ENCODE assay signal across 8 mouse cellular contexts in genomic region chr17:86962297-86962893, GRCm38 (mm10). TPM values are rescaled to one million over a fixed set of nuclear protein-coding genes. Genes with fewer than 3 reads are reported as not detected.
DNase-seq lines count a peak whose midpoint lies in the region; ATAC-seq lines count a peak whose summit lies in the region.

No protein-coding gene starts in this region.

- no peaks in the 10 kb centered on the region for H3K27me3 ChIP-seq in heart, embryonic 14.5 days (ENCODE audit: control insufficient read depth, insufficient read depth, low read length)
- peaks cover 39% of the 10 kb centered on the region for H3K27me3 ChIP-seq in liver, embryonic 12.5 days (replicated peaks)
- H3K27me3 ChIP-seq in stomach, embryonic 14.5 days (ENCODE audit: control insufficient read depth, insufficient read depth, low read length): no peaks in the 10 kb centered on the region

- H3K36me3 ChIP-seq in heart, embryonic 14.5 days (ENCODE audit: control insufficient read depth, insufficient read depth, low read length): peaks cover 17% of the 10 kb centered on the region
- no peaks in the 10 kb centered on the region for H3K36me3 ChIP-seq in liver, embryonic 12.5 days
- no peaks in the 10 kb centered on the region for H3K36me3 ChIP-seq in stomach, embryonic 14.5 days (ENCODE audit: control insufficient read depth, insufficient read depth, low read length)

- WGBS in heart, embryonic 14.5 days: under 1% methylated on average over 24 of the region's 24 CpGs
- 2% methylated on average over 24 of the region's 24 CpGs for WGBS in liver, embryonic 12.5 days (ENCODE audit: insufficient replicate concordance)
- WGBS in stomach, embryonic 14.5 days: under 1% methylated on average over 24 of the region's 24 CpGs

- peak overlapping the region; percentile 84 to 97 for H3K27ac ChIP-seq in heart, embryonic 14.5 days (replicated peaks in 1 of 2; ENCODE audit: control insufficient read depth in 1 of 2, insufficient read depth in 1 of 2, low read depth in 2 of 2, low read length in 2 of 2)
- H3K27ac ChIP-seq in liver, embryonic 12.5 days: peak overlapping the region; percentile 58
- peak overlapping the region; percentile 90 for H3K27ac ChIP-seq in stomach, embryonic 14.5 days (ENCODE audit: low read length)

- ATAC-seq in heart, embryonic 14.5 days (ENCODE audit: insufficient number of reproducible peaks, insufficient read depth, low FRiP score, low read depth): peak; percentile 41
- ATAC-seq in liver, embryonic 12.5 days: peak; percentile 13; the same call in 1 of the 2 replicates
- peak; percentile 19; the same call in 1 of the 2 replicates for ATAC-seq in stomach, embryonic 14.5 days (ENCODE audit: insufficient number of reproducible peaks, insufficient read depth, low FRiP score, low read depth)

- H3K9ac ChIP-seq in heart, embryonic 14.5 days (ENCODE audit: low read length): peak overlapping the region; percentile 88
- H3K9ac ChIP-seq in liver, embryonic 12.5 days: peak overlapping the region; percentile 74
- H3K9ac ChIP-seq in stomach, embryonic 14.5 days (replicated peaks; ENCODE audit: low read depth, low read length): peak overlapping the region; percentile 89

- H3K4me1 ChIP-seq in heart, embryonic 14.5 days (ENCODE audit: control insufficient read depth in 2 of 2, insufficient read depth in 2 of 2, low read length in 2 of 2): peaks cover 45 to 50% of the 10 kb centered on the region in 2 experiments
- H3K4me1 ChIP-seq in liver, embryonic 12.5 days: peaks cover 22% of the 10 kb centered on the region; the same call in 1 of the 2 replicates
- peaks cover 20% of the 10 kb centered on the region; the same call in 1 of the 2 replicates for H3K4me1 ChIP-seq in stomach, embryonic 14.5 days (ENCODE audit: control insufficient read depth, insufficient read depth, low read length)

- peak overlapping the region; percentile 91 for H3K4me2 ChIP-seq in heart, embryonic 14.5 days (ENCODE audit: low read length)
- H3K4me2 ChIP-seq in liver, embryonic 12.5 days: peak overlapping the region; percentile 93
- H3K4me2 ChIP-seq in stomach, embryonic 14.5 days (replicated peaks; ENCODE audit: low read depth, low read length): peak overlapping the region; percentile 87

- peak overlapping the region; percentile 78 to 99 for H3K4me3 ChIP-seq in heart, embryonic 14.5 days (ENCODE audit: control insufficient read depth in 1 of 2, insufficient read depth in 1 of 2, low read depth in 1 of 2, low read length in 2 of 2)
- H3K4me3 ChIP-seq in liver, embryonic 12.5 days: peak overlapping the region; percentile 69
- H3K4me3 ChIP-seq in stomach, embryonic 14.5 days (ENCODE audit: low read depth, low read length): peak overlapping the region; percentile 65

- peak; percentile 80 for DNase-seq in CD4-positive helper T cell, adult 2 months (ENCODE audit: low read depth, low spot score)
- peak; percentile 95 for DNase-seq in brain, adult 2 months (ENCODE audit: low read depth, low spot score)
- peak; percentile 100 for DNase-seq in fibroblast of lung, adult 2 months (ENCODE audit: low read depth)
- peak; percentile 92 for DNase-seq in kidney, postnatal 10 days
- peak; percentile 91 to 92 for DNase-seq in natural killer cell, adult 2 months (ENCODE audit: low spot score in 2 of 2)

- no peaks in the 10 kb centered on the region for H3K9me3 ChIP-seq in heart, embryonic 14.5 days (ENCODE audit: control insufficient read depth, low read length)
- no peaks in the 10 kb centered on the region for H3K9me3 ChIP-seq in liver, embryonic 12.5 days (replicated peaks)
- no peaks in the 10 kb centered on the region for H3K9me3 ChIP-seq in stomach, embryonic 14.5 days (ENCODE audit: control insufficient read depth, low read depth, low read length)

RNA-seq across cellular contexts. Expression of gene Rhoq, which starts 0.5 kb away (rescaled TPM):
- 28.0 and 33.5 TPM in 2 replicates for polyA plus RNA-seq in heart, embryonic 14.5 days (2014; fragmentation: Nextera tagmentation; extraction: Ambion mirVana)
- 2.7 and 3.6 TPM in 2 replicates for polyA plus RNA-seq in liver, embryonic 12.5 days (2016; fragmentation: Nextera tagmentation; extraction: Ambion mirVana)
- polyA plus RNA-seq in stomach, embryonic 14.5 days (2014; fragmentation: Nextera tagmentation; extraction: Ambion mirVana): 22.1 and 24.3 TPM in 2 replicates

RNA-seq across cellular contexts. Expression of gene Atp6v1e2, which starts 14.7 kb away (rescaled TPM):
- polyA plus RNA-seq in heart, embryonic 14.5 days (2014; fragmentation: Nextera tagmentation; extraction: Ambion mirVana): not detected in 2 replicates
- polyA plus RNA-seq in liver, embryonic 12.5 days (2016; fragmentation: Nextera tagmentation; extraction: Ambion mirVana): not detected in 2 replicates
- not detected in 2 replicates for polyA plus RNA-seq in stomach, embryonic 14.5 days (2014; fragmentation: Nextera tagmentation; extraction: Ambion mirVana)

RNA-seq across cellular contexts. Expression of gene Tmem247, which starts 45.2 kb away (rescaled TPM):
- polyA plus RNA-seq in heart, embryonic 14.5 days (2014; fragmentation: Nextera tagmentation; extraction: Ambion mirVana): not detected in 2 replicates
- polyA plus RNA-seq in liver, embryonic 12.5 days (2016; fragmentation: Nextera tagmentation; extraction: Ambion mirVana): not detected in 2 replicates
- polyA plus RNA-seq in stomach, embryonic 14.5 days (2014; fragmentation: Nextera tagmentation; extraction: Ambion mirVana): not detected in 2 replicates

Comparison
In these comparisons a context has a peak if more than half of its experiments do, and no peak if none do; other contexts are left out.
1. Peak in every context shown above with its lines: DNase-seq, ATAC-seq, H3K4me3 ChIP-seq and H3K27ac ChIP-seq.